Mouse (Mus musculus) forebrain, embryonic 14.5 days (tissue): ENCODE measurements at regions not wholly inside any gene's neighbourhood (a gene's known extent, or its start where the extent isn't known, plus 50 kb on each side); places are given as distances from the start of the nearest gene placed in this dataset.

Source experiments
- ATAC-seq: fragments of 200-750 bp; cut with Nextera tagmentation; 2 replicates; pipeline ENCODE4 v1.8.0; 2017; ENCODE audit warnings: mild to moderate bottlenecking, moderate library complexity
- DNase-seq: peaks from one replicate; pipeline ENCODE4 v3.0.0-alpha.2; 2015; ENCODE audit warnings: low spot score
- H3K27ac ChIP-seq: fragments of 300-500 bp; sonication (generic); 2 replicates; pipeline ENCODE4 v1.5.1; 2014; ENCODE audit warnings: low read depth, mild to moderate bottlenecking, control low read depth, low read length, moderate library complexity
- H3K27me3 ChIP-seq: fragments of 300-500 bp; sonication (generic); replicated peaks from 2 replicates; pipeline ENCODE4 v1.6.1; 2014; ENCODE audit warnings: low read length, control low read depth, mixed read lengths; ENCODE audit not compliant: control insufficient read depth, insufficient read depth
- H3K36me3 ChIP-seq: fragments of 300-500 bp; sonication (generic); 2 replicates; pipeline ENCODE4 v1.6.1; 2014; ENCODE audit warnings: low read length, control low read depth; ENCODE audit not compliant: control insufficient read depth, insufficient read depth
- H3K4me1 ChIP-seq: fragments of 300-500 bp; sonication (generic); 2 replicates; pipeline ENCODE4 v1.6.1; 2014; ENCODE audit warnings: antibody characterized with exemption, low read length, control low read depth; ENCODE audit not compliant: control insufficient read depth, insufficient read depth
- H3K4me2 ChIP-seq: fragments of 300-500 bp; sonication (generic); 2 replicates; pipeline ENCODE4 v1.6.1; 2014; ENCODE audit warnings: mild to moderate bottlenecking, control low read depth, low read length
- H3K4me3 ChIP-seq: fragments of 300-500 bp; sonication (generic); 2 replicates; pipeline ENCODE4 v1.5.1; 2014; ENCODE audit warnings: low read depth, low read length, control low read depth
- H3K9ac ChIP-seq: fragments of 300-500 bp; sonication (generic); 2 replicates; pipeline ENCODE4 v1.6.1; 2014; ENCODE audit warnings: mild to moderate bottlenecking, low read length, control low read depth, moderate library complexity
- H3K9me3 ChIP-seq: fragments of 300-500 bp; sonication (generic); replicated peaks from 2 replicates; pipeline ENCODE4 v1.6.1; 2016; ENCODE audit warnings: low read length, control low read depth, mixed read lengths; ENCODE audit not compliant: control insufficient read depth
- WGBS: fragments of 180-500 bp; shearing (Covaris S2); extraction: QIAGEN DNeasy Blood & Tissue Kit; methylation state at CpG from one replicate; pipeline ENCODE4 v1.1.7; 2014; 5-methylcytosine and 5-hydroxymethylcytosine counted together

DNA sequence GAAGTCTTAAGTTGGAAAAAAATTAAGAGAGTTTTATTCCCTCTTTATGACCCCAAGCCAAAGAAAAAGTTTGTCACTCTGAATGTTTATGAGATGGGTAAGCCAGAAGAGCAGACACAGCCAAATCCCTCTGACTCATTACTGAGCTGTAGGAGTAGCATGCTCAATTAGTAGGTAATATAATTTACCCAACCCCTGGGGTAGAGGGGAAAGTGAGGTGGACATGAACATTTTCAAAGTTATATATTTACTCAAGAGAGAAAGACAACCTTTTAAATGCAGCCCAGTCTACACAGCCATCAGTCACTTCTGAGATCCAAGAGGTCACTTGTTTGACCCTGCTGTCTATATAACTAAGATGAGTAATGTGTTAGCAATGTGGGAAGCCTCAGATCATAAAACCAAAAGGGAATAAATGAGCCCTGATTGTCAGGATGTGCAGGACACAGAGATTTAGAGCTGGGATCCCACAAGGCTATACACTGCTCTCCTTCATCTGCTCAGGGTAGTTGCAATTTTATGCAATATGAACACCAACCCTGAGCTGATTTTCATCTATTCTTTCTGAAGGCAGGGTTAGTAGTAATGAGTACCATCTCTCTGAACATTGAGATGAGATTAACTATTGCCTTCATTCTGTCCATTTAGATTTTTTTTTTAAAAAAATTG, 114.7 kb upstream of the Ndp start:
- Histone ChIP-seq H3K9me3 (no peaks in the 10 kb centered on the region), H3K4me2 (no peak overlapping the region), H3K4me3 (no peak overlapping the region), H3K9ac (no peak overlapping the region), H3K27me3 (no peaks in the 10 kb centered on the region), H3K36me3 (no peaks in the 10 kb centered on the region), H3K4me1 (no peaks in the 10 kb centered on the region), H3K27ac (no peak overlapping the region)
- ATAC-seq (no peak), DNase-seq (no peak)

DNA sequence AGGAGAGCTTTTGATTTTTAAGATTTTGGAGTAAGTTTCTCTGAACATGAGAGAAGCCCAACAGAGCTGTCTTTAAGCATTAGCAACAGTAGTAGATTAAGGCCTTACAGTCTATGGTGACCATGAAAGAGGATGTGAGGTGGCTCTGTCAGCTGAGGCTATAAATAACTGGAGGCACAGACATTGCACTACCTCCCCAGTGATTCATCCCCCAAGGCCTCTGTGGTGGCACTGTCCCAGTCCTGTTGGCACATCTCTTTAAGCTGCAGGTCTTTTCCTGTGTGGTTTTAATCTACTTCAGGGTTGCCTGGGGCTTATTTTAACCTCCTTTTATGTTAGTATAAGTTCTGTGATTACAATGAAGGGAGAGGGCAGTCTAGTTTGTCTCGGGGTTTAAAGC, 106.2 kb upstream of the Ndp start:
- Histone ChIP-seq H3K27me3 (no peaks in the 10 kb centered on the region), H3K9me3 (no peaks in the 10 kb centered on the region), H3K9ac (no peak overlapping the region), H3K36me3 (no peaks in the 10 kb centered on the region), H3K4me3 (no peak overlapping the region), H3K4me2 (no peak overlapping the region), H3K4me1 (no peaks in the 10 kb centered on the region), H3K27ac (no peak overlapping the region)
- ATAC-seq = no peak
- no peak for DNase-seq
- WGBS = 81% methylated on average over 1 of the region's 1 CpGs

- 66% methylated on average over 2 of the region's 2 CpGs for WGBS
- no peak; the same call in 1 of the 2 replicates for ATAC-seq
Observed at GRCm38 (mm10) chrX:17009188-17009587, 97.6 kb upstream of the Ndp start.

DNA sequence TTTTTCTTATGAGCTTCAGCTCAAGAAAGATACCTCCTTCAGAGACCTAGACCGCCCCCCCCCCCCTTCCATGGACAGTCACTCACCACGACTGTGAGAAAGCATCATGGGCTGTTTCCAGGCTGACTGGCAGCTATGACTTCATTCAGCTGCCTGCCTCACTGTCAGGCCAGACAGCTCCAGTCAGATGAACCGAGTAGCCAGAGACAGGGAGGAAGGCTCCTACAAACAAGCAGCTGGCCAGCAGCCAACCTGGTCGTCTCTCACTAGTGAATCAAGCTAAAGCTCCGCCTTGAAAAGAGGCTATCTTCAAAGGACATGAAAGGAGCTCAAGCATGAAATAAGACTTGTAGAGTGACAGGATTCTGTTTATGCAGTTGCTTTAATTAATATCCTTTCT, 87.0 kb upstream of the Ndp start:
- no peak overlapping the region for H3K27ac ChIP-seq
- 32% methylated on average over 5 of the region's 5 CpGs for WGBS
- peak; percentile 74 for DNase-seq

More at GRCm38 (mm10) chrX:17009188-17009587, 97.6 kb upstream of the Ndp start:
- H3K27me3 ChIP-seq = no peaks in the 10 kb centered on the region
- no peaks in the 10 kb centered on the region for H3K4me1 ChIP-seq
- H3K27ac ChIP-seq = no peak overlapping the region
- no peak for DNase-seq
- no peak overlapping the region for H3K4me3 ChIP-seq
- no peaks in the 10 kb centered on the region for H3K9me3 ChIP-seq
- no peaks in the 10 kb centered on the region for H3K36me3 ChIP-seq
- H3K9ac ChIP-seq = no peak overlapping the region
- H3K4me2 ChIP-seq = no peak overlapping the region

More for the DNA sequence above, 87.0 kb upstream of the Ndp start:
- Histone ChIP-seq H3K9me3 (no peaks in the 10 kb centered on the region), H3K9ac (no peak overlapping the region), H3K4me2 (no peak overlapping the region), H3K27me3 (no peaks in the 10 kb centered on the region), H3K4me1 (no peaks in the 10 kb centered on the region), H3K36me3 (no peaks in the 10 kb centered on the region), H3K4me3 (no peak overlapping the region)
- peak; percentile 87 for ATAC-seq
